Mouse (Mus musculus): Measurements from ENCODE around the gene Dok3.
A peak's percentile ranks its signal among the peaks of the same experiment; 100 is the strongest.

The Dok3 gene

DNA sequence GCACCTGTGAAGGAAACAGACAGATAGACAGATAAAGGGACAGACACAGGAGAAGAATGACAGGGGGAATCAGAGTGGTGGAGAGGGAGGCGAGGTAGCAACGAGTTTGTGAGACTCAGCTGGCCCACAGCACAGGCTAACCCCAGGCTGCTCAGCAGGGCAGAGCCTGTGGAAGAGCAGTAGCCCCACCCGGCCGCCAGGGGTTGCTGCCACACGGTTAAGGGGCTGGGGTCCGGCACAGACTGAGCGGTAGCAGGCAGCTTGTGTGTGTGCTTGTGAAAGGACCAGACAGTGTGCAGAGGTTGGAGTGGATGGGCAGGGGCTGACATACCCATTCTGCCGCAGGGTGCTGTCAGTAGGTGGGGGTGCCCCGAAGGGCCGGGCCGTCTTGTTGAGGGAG is 21.2 kb downstream of the Dok3 start:
- no peak for DNase-seq (ENCODE audit: low spot score)

DNA sequence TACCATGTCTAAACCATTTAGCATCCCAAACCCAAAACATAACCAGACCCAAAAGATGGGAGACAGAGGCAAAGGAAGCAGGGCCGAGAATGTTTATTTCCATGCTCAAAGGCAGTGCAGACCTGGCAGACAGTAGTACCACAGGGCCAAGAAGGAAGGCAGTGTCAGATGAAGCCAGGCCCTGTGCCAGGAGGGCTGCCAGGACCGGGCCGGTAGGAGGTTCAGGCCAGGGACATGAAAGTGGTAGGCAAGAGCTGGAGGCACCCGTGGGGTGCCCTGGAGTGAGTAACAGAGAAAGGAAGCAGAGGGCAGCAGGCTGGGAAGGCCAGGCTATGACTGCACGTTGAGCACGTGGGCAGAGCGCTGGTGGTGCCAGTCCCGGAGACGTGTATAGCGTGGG is 22.4 kb downstream of the Dok3 start:
- DNase-seq (ENCODE audit: low spot score): no peak

DNA sequence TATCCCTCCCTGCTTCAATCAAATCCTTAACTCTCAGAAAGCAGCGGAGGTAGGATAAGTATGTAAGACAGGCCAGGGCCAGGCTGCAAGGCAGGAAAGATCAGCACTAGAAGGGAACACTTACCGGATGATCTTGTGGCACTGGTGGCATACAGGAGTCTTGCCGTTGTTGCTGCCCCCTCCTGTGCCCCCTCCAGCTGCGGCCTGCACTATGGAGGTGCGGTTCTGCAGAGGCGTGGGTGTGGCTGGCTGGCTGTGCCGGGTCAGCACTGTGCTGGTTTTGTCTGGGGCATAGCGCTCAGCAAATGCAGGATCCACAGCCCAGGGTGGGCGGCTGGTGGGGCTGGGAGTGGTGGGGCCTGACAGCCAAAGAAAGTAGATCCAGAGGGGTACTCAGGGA is 23.3 kb downstream of the Dok3 start:
- DNase-seq (ENCODE audit: low spot score): no peak

DNA sequence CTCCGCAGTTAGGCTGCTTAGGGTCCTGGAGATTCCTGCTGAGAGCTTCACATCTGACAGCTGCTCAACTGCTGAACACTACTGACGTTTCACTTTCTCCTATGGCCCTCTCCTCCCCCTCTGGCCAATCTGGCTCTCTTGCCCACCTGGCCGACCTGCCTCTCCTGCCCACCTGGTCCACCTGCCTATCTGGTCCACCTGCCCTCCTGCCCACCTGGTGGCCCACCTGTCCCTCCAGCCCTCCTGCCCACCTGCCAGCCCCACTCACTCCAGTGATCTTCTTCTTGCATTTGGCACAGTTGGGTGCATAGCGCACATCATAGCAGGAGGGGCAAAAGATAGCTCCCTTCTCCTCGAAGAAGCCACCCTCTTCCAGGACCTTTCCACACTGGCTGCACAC is 24.7 kb downstream of the Dok3 start:
- DNase-seq (ENCODE audit: low spot score): no peak

DNA sequence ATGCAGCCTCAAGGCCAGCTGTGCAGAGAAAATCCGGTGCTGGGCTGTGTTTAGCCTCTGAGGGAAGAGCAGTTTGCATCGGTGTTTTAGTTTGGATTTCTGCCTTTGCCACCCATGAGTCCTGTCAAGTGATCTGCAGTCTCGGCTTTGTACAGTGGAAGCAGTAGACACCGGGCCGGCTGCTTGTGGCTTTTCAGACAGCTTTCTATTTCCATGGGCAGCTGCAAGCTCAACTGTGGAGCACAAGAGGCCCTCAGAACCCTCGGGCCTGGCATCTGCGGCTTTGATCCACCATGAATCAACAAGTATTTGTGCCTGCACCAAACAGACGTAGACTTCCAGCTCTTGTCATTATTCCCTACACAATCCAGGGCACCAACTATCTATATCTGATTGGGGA is 26.7 kb downstream of the Dok3 start:
- DNase-seq (ENCODE audit: low spot score): no peak

DNA sequence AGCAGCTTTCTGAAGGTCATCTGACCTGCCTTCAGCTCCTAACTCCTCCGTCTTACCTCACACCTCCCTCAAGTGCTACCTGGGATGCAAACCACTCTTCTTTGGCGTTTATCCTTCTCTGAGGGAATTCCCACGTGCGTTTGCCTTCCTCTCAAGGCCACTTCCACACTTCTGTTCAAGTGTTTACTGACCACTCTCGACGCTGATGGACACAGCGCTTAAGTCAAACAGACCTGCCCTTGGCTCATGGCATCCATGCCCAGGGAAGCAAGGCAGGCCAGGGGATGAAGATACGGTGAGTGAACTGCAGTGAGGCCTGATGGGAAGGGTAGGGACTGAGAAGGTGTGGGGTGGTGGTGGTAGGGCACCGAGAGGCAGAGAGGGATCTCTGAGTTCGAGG is 28.5 kb downstream of the Dok3 start:
- DNase-seq (ENCODE audit: low spot score): peak; percentile 75

DNA sequence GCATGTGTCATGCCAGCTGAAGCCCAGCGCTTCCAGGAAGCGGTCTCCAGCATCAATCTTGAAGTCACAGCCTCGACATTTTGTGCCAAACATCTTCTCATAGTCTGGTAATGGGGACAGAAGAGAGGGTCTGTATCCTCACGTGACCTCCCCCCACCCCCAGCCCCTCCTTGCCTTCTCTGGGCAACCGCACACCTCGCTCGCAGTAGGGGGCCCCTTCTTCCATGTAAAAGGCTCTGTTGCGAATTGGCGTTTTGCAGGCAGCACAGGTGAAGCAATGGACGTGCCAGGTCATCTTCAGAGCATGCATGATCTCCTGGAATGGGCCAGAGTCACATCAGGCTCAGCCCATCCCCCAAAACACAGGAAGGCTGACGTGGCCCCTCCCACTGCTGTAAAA is 30.2 kb downstream of the Dok3 start:
- no peak for DNase-seq (ENCODE audit: low spot score)

DNA sequence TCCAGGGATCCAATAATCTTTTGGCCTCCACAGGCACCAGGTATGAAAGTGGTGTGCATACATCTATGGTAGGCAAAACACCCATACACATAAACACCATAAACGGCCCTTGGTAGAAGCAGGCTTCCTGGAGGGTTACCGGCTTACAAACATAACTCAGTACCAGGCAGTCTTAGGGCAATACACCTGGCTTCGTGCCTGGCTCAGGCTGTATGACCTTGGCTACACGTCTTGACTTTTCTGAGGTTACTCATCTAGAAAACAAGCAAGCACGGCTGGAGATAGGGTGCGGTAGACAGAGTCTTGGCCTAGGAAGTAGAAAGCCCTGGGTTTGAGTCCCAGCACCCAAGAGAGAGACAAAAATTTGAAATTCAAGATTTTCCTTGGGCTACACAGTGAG is 32.4 kb downstream of the Dok3 start:
- no peak for DNase-seq (ENCODE audit: low spot score)

DNA sequence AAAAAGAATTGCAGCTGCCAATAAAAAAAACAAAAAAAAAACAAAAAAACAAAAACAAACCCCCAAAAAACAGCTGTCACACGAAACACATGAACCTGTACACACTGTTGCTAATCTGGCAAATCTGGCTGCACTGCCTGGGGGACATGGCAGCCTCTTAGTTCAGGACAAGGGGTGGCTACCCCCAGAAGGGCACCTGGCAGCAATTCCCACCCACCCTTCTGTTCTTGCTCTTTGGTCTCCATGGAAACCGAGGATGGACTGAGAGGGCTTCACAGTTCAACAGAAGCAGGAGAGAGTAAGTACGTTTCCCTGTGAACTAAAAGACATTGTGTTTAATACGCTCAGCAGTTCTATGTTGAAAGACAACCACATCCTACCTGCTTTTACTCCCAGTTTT is 33.4 kb downstream of the Dok3 start:
- DNase-seq (ENCODE audit: low spot score): no peak

DNA sequence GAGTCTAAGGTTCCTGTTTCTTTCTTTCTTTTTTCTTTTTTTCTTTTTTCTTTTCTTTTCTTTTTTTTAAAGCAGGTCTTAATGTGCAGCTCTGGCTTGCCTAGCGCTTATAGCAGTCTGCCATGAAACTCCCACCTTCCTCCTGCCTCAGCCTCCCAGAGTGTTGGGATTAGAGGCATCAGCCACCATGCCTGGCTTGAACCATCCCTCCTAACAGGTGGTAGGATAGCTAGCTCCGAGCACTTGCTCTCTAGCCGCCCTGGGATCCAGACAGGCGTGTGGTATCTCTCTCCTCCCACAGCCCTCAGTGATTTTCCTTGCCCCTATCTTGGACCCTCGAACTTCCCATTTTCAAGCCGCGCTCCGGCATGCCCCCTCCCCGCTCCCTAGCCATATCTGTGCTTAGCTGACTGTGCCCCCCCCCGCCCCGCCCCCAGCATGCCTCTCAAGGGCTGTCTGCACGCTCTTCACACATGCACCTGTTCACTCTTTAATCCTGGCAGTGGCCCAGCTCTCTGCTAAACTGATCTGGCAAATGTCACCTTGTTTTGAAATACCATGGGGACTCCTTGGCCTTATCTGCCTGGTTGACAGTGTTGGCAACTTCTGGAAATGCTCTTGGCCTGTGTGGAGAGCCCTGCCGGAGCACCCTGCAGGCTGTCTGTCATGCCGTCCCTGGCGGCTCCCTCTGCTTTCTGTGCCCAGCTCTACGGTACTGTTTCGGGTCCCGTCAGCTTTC is 34.0 kb downstream of the Dok3 start:
- DNase-seq (ENCODE audit: low spot score): peak; percentile 45

DNA sequence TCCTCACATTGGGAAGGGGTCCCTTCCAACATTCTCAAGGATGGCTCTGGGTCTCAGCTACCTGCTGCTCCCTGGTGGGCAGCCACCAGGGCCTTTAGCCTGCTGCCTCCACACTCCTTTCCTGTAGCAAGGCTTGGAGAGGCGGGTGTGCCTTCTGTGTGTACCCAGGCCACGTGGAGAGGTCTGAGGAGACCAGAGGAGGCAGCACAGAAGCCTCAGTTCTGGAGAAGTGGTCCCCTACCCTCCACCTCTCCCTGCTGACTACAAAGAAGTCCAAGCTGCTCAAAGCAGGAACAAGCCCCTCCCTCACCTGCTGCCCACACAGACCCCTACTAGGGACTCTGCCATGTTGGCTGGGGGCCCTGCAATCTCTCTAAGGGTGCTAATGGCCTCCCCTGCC is 34.8 kb downstream of the Dok3 start:
- DNase-seq (ENCODE audit: low spot score): no peak

DNA sequence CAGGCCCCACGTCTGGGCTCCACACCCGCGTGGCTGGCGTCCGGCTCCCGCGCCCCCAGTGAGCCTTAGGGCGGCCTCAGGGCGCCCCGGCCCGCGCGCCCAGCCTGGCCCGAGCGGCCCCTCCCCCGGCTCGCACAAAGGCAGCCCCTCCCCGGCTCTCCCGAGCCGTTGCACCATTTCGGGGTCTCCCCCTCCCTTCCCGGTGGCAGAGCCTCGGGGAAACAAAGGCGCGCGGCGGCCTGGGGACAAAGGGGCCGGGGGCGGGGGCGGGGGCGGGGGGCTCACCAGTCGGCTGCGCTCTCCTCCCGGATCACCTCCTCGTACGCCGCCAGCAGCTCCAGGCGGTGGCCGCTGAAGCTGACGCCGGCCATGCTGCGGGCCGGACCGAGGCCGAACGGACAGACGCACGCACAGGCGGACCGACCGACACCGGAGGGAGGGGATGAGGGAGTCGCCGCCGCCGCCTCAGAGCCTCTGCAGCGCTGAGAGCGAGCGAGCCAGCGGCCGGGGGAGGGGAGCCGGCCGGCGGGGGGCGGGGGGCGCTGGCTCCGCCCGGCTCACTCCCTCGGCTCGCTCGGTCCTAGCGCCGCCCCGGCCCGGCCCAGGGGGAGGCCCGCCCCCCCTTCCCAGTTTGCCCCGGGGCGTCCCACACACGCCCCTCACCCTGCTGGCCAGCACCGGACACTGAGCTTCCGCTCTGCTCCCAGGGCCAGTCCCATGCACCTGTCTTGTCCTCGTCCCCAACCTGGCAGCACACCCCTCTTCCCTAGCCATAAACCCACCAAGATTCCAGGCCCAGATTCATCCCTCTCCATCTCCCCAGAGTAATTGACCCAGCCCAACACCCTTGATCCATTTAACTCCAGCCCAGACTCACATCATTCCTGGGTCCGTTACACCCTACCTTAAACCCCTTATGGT is 41.3 kb downstream of the Dok3 start, which contains the start of gene Dbn1:
TSS of gene Dbn1 (minus strand) at position 534 of the 921 bp plus-strand sequence.
- DNase-seq (ENCODE audit: low spot score): no peak

DNA sequence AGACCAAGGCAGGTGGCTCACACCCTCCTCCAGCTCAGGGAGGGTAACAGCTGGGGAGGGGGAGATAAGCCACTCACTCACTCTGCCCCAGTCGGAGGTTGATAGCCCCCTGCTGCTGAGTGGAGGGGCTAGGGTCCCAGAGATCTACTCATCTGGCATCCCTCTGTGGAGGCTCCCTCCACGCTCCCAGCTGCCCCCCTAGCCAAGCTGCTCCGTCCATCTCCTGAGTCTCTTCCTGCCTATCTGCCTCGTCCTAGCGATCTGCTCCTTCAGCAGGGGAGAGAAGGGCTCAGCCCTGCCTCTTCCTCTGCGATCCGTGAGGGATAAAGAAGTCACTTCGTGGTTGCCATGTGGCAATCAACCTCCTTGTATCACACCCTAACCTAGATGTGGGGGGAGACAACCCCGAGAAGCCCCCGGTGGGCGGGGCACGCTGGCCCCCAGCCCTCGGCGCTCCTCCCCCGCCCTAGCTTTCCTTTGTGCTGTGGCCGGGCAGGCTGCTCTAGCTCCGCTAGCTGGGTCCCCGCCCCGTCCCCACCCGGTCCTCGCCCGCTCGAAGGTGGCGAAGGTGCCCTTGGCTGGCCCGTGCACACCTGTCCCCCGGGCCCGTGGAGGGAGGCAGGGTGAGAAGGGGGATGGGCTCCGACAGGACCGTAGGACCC is 42.0 kb downstream of the Dok3 start:
- no peak for DNase-seq (ENCODE audit: low spot score)

DNA sequence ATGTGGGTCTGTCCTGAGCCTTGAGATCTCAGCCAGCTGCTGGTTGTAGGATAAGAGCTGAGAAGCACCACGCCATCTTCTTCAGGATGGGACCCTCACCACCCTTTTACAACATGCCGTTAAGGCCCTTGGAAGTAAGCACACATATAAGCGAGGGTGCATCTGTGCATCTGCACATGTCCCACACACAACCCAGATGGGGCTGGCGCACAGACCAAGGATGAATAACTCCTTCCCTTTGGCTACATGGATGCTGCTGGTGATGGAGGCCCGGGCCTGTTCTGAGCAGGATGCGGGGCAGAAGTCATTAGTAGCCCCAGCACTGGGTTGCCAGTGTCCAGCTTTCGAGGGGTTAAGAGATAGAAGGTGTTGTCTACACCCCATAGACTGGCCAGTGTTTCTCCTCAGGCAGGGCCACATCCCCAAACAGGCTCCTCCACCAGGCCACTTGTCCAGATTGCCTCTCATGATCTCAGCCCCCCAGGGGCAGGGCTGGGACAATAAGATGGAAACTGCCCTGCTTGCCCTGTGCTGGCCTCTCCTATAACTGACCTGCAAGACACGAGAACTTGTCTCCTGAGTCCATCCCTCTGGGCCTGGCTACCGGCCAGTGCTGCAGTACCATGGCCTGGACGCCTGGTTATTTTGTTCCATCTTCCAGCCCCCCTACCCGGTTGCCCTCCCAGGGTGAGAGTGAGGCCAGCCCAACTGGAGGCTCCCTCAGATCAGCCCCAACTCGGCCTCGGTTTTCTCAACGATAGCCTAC is 42.9 kb downstream of the Dok3 start:
- DNase-seq (ENCODE audit: low spot score): no peak

DNA sequence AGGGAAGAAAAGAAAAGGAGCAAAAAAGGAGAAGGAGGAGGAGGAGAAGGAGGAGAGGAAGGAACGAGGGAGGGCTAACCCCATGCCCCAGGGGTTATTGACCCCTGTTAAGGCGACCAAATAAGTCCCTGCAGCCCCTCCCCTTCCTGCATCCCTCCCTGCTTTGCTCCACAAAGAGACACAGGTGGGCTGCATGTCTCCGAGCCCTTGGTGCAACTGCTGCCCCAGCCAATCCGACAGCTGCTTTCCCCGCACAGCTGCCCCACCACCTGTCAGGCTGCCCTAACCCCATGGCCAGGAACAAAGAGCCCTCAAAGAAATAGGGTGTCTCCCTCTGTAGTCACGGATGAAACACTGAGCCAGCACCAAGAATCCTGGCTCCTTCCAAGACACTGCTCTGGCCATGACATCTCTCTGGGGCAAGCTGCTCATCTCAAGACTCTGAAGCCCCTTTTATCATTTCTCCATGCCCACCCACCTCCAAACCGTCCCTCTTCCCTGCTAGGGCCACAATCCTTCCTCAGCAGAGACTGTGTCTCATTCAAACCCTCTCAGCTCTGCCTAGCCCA is 44.5 kb downstream of the Dok3 start:
- DNase-seq (ENCODE audit: low spot score): no peak

DNA sequence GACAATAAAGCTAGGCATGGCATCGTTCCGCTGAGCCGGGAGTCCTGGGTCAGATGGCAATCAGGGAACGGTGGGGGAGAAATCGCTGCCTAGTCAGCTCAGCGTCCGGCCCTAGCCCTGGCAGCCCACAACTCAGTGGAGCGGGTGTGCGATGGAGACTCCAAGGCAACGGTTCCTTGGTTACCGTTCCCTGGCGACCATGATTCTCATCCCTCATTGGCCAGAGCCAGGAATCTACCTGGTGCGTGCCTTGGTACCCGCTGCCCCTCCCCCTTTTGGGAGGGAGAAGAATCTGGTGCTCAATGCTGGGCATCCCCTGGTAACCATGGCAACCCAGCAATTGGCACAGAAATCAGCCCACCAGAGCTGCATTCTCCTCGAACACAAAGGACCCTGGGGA is 45.5 kb downstream of the Dok3 start:
- no peak for DNase-seq (ENCODE audit: low spot score)

DNA sequence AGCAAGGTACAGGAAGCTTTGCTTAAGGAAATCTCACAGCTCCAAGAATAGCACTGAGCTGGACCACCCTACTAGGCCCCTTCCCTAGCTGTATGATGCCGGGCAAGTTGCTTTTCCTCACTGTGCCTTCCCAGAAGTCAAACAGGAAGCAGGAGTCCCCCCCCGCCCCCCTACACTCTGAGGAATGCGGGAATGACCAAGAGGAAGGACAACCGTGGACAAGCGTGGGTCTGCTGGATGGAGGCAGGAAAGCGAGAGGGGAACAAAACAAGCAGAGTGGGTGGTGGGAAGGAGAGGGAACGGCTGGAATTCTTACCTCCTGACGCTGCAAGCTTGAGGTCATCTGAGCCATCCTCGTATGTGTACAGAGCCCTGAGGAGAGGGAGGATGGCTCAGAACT is 46.0 kb downstream of the Dok3 start:
- no peak for DNase-seq (ENCODE audit: low spot score)

DNA sequence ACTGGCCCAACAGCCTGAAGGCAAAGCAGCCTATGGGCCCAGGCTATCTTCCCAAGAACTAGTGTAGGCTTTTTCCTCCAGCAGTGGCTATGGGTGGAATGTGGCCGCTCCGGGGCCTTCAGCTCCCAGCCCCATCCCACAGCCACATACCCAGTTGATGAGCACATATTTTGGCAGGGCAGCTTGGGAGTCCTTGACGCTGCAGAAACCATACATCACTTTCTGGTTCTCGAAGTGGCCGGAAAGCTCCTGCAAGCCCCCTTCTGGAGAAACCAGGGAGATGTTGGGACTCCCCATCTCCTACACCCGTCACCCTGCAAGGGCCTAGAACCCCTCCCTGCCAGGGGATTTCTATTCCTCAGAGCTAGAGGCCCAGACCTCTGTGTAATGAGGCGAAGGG is 46.6 kb downstream of the Dok3 start:
- DNase-seq (ENCODE audit: low spot score): no peak

DNA sequence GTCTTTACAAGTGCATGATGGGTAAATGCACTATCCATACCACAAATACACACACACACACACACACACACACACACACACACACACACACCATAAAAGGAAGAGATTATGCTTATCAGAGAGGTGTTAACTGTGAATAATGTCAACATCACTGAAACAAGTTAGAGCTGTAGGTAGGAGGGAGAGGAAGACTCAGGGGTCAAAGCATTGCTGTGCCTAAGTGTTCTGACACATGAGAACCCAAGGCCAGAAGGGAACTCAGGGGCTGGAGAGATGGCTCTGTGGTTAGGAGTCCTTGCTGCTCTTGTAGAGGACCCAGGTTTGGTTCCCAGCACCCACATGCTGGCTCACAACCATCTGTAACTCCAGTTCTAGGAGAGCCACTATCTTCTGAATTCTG is 49.2 kb downstream of the Dok3 start:
- DNase-seq (ENCODE audit: low spot score): no peak

DNA sequence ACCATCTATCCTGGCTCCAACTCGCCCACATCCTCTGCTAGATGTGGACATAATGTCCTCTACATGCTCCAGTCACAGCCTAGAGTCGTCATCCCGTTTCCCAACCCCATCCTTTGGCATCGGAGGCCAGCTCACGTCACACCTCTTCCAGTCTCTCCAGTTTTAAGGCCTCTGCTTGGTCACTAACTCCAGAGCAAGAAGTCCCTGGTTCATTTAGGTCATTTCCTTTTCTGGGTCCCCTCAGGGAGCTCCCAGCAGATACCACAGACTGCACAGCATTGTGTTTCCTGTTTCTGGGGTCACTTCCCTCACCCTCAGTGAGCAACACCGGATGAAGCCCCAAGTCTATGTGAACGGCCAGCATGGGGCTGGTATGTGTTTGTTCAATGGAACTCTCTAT is 50.1 kb downstream of the Dok3 start:
- no peak for DNase-seq (ENCODE audit: low spot score)

DNA sequence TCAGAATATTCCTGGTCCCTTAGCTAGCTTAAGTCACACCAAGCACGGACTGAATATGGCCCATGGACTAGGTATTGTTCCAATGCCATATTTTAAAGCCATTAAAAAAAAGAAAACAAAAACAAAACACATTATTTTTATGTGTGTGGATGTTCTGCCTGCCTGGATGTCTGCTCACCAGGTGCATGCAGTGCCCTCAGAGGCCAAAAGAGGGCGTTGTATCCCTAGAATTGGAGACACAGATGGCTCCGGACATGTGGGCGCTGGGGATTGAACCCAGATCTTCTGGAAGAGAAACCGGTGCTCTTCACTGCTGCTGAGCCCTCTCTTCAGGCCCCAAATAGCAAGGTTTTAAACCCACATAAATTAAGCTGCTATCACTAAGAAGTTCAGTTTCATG is 51.1 kb downstream of the Dok3 start:
- no peak for DNase-seq (ENCODE audit: low spot score)

DNA sequence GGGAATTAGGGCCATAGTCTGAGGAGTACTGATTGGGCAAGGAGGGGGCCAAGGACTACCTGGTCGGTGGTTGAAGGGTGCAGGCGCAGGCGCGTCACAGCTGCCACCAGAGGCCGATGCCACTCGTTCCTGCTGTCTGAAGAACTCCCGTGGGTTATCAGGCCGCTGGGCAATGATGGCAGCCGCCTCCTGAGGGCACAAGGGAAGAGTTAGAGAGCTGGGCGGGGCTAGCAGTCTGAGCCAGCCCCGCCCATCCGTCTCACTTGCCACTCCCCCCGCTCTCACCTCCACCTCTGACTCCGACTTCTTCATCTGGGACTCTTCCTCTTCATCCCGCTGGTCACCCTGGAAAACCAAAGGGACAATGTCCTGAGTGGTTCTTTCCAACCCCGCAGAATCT is 51.6 kb downstream of the Dok3 start:
- DNase-seq (ENCODE audit: low spot score): no peak
